Mouse (Mus musculus) lung, postnatal 10 days (tissue): ENCODE measurements at regions not wholly inside any gene's neighbourhood (a gene's known extent, or its start where the extent isn't known, plus 50 kb on each side); places are given as distances from the start of the nearest gene placed in this dataset.

Experiments used
- DNase-seq: peaks from one replicate; pipeline ENCODE4 v3.0.0; 2021

- DNase-seq = no peak
Observed at GRCm38 (mm10) chr2:33981321-33981720, 93.6 kb upstream of the Mvb12b start.

- no peak for DNase-seq
Observed at GRCm38 (mm10) chr2:33980884-33981283, 93.1 kb upstream of the Mvb12b start.

GRCm38 (mm10) chr2:33979276-33979675, 91.5 kb upstream of the Mvb12b start:
- DNase-seq = no peak

GRCm38 (mm10) chr2:33978550-33978949, 90.8 kb upstream of the Mvb12b start:
- DNase-seq = no peak

- DNase-seq = no peak
Observed at GRCm38 (mm10) chr2:33977576-33978352, 90.0 kb upstream of the Mvb12b start.

GRCm38 (mm10) chr2:33977151-33977550, 89.4 kb upstream of the Mvb12b start:
- DNase-seq = no peak

- DNase-seq = no peak
Observed at GRCm38 (mm10) chr2:33976183-33976582, 88.4 kb upstream of the Mvb12b start.

GRCm38 (mm10) chr2:33975423-33976127, 87.8 kb upstream of the Mvb12b start:
- peak; percentile 63 for DNase-seq

GRCm38 (mm10) chr2:33974737-33975422, 87.1 kb upstream of the Mvb12b start:
- no peak for DNase-seq

- no peak for DNase-seq
Observed at GRCm38 (mm10) chr2:33974031-33974430, 86.3 kb upstream of the Mvb12b start.

GRCm38 (mm10) chr2:33973213-33973834, 85.6 kb upstream of the Mvb12b start:
- peak; percentile 84 for DNase-seq

- DNase-seq = peak; percentile 79
Observed at GRCm38 (mm10) chr2:33966984-33967421, 79.3 kb upstream of the Mvb12b start.

- no peak for DNase-seq
Observed at GRCm38 (mm10) chr2:33966389-33966983, 78.7 kb upstream of the Mvb12b start.

- DNase-seq = no peak
Observed at GRCm38 (mm10) chr2:33964096-33964495, 76.3 kb upstream of the Mvb12b start.

GRCm38 (mm10) chr2:33962355-33963037, 74.8 kb upstream of the Mvb12b start:
- DNase-seq = no peak

- no peak for DNase-seq
Observed at GRCm38 (mm10) chr2:33961566-33961965, 73.8 kb upstream of the Mvb12b start.

GRCm38 (mm10) chr2:33957754-33958153, 70.0 kb upstream of the Mvb12b start:
- DNase-seq = peak; percentile 54

- DNase-seq = no peak
Observed at GRCm38 (mm10) chr2:33944301-33944700, 56.6 kb upstream of the Mvb12b start.

GRCm38 (mm10) chr2:33942085-33942484, 54.3 kb upstream of the Mvb12b start:
- DNase-seq = no peak

- DNase-seq = no peak
Observed at GRCm38 (mm10) chr2:33941316-33941715, 53.6 kb upstream of the Mvb12b start.

- no peak for DNase-seq
Observed at GRCm38 (mm10) chr2:33939836-33940235, 52.1 kb upstream of the Mvb12b start.
